Mouse (Mus musculus) c-Kit-positive CD71-positive TER-119-negative erythroid progenitor cells, embryonic 14.5 days (primary cell): ENCODE results near the gene Dmrtb1.

Source experiments
- DNase-seq: peaks from one replicate; pipeline ENCODE4 v3.0.0-alpha.2; 2013; ENCODE audit warnings: low read depth

The Dmrtb1 gene

GRCm38 (mm10) chr4:107684130-107684529 is at the start of gene Dmrtb1:
Gene Dmrtb1 (minus strand): TSS chr4:107684230.
- no peak for DNase-seq

- DNase-seq, result no peak
Observed at GRCm38 (mm10) chr4:107733603-107734002, 49.6 kb upstream of the Dmrtb1 start.

DNA sequence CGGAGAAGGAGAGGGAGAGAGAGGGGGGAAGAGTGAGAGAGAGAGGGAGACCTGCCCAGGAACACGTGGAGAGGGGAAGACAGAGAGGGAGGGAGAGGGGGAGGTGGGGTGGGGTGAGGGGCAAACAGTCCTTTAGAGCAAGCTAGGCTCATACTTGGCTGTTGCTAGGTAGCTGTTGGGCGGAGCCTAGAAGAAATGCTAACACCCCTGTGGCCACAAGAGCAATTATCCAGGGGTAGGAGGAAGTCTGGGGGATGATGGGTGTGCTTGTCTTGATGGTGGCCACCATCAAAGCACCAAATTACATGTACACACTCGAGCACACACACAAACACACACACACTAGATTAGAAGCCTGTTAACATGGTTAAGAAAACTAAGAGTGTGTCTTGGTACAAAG is 48.6 kb upstream of the Dmrtb1 start:
- no peak for DNase-seq

GRCm38 (mm10) chr4:107732182-107732581 is 48.2 kb upstream of the Dmrtb1 start:
- no peak for DNase-seq

DNA sequence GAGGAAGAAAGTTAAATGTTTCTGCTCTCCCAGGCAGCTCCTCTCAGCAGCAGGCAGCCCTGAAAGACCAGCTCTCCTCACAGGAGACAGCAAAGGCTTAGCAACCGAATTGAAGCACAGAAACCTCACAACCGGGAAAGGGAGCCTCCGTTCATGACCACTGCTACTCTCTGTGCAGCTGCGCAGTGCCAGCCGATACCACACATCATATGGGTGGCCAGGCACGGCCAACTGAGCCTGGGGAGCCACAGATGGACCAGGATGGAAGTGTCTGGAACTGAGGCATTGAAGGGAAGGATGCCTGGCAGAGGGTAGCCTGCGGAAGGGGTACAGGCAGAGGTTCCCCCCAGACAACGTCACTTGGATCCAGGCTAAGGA is 47.0 kb upstream of the Dmrtb1 start:
- DNase-seq, result no peak

- no peak for DNase-seq
Observed at GRCm38 (mm10) chr4:107730391-107731087, 46.5 kb upstream of the Dmrtb1 start.

DNA sequence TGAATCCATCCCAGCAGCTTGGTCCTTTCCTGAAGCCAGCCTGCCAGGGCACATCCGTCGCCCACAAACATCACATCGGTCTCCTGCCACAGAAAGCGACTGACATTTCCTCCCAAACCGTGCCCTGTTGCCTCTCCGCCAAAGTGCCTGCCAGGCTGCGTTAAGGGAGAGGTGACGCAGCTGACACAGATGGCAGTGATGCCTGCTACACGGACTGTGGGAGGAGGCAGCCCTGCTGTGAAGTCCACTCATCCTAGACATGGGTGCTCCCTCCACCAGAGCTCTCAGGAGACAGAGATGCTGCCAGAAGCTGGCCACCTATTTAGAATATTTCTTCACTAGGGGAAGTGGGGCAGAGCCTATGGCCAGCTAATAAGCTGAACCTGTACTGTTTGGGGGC is 41.4 kb upstream of the Dmrtb1 start:
- DNase-seq, result no peak

DNA sequence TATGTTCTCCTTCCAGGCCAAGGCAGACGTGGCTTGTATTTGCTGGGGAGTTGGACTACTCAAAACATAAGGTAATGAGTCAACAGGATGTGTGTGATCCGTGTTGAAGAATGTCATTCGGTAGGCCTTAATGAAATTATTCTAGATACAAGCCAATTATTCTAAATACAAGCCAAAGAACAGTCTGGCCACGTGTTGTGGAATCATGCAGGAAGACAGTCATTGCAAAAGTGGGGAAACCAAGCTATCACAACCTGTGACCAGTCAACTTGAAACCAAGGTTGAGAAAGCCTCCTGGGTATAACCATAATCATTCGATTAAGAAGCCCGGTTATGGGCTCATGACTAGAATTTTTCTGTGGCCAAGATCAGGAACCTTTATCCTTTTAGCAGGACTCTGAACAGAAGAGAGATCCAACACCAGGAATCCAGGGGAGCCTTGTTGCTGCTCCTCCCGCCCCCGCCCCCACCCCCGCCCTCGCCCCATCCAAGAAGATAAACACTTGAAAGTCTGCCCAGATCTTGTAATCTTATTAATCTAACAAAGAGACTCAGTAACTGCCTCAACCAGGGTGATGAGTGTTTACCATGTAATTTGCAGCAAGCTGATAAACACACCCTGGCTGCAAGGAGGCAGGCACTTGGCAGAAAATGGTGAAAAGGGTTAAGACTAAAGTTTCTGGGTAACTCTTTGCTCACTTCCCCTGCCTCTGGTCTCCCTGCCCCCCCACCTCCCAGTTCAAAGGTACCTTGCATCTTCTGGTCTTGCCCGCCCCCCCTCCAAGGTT is 36.2 kb upstream of the Dmrtb1 start:
- peak; percentile 32 for DNase-seq

GRCm38 (mm10) chr4:107719161-107719560 is 35.1 kb upstream of the Dmrtb1 start:
- DNase-seq, result no peak

DNA sequence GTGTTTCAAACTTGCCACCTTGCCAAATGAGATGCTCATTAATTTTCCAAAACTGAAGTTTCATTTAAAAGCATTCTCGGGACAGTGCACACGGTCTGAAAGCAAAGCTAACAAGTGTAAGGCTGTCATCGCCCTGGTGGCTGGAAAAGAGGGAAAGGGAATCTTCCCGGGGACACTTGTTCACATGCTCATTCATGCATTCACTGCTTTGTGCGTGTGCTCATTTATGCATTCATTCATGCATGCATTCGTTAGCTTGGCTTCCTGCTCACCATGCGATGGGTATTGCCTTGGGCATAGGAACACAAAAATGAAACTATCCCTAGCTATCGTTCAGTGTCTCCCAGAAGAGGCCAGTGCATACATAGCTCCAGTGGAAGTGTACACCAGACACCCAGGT is 34.7 kb upstream of the Dmrtb1 start:
- no peak for DNase-seq

DNA sequence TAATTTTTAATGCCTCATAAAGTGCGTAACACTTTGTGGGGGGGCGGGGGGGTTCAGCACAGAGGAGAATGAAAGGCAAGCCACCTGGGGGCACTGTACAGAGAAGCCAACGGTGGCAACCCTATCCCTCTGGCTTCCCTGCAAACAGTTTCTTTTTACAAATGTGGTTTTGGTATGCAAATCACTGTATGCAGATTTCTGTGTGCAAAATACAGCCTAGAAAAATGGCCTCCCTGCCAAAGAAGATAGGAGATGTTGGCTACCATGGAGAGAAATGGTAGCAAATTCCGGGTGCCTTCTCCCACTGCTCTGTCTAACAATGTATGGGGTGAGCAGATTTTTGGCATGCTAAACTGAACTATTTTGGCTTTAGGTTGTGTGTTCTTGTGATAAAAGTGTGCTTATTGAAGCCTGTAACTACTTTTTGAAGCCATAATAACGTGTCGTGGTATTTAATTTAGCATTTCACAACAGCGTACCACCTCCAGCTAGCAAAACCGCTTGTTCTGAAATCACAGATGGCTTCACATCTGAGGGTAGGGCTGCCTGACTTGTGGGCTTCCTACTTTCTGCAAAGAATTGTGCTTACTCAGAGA is 33.8 kb upstream of the Dmrtb1 start:
- DNase-seq, result no peak

DNA sequence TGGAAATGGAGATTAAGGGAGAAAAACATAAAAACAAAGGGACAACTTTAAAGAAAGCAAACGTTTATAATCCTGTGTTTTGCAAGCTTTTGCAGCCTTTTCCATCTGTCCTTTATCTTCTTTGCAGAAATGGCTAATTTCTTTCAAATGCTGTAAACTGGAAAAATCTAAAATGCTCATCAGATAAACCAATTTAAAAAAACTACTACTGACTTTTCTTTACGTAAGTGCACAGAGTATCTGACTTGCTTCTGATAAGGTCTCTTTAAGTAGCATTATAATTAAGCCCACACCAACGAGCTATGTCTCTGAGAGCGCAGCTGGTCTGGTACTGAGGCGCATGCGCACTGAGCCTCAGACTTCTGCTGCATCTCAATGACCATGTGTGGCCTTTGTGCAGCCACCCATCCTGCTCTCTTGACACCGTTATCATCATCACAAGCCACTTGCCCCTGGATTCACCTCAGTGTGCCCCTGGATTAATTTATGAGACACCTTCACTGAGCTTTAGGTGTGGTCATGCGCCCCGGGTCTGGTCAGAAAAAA is 32.8 kb upstream of the Dmrtb1 start:
- DNase-seq, result no peak

GRCm38 (mm10) chr4:107706884-107707283 is 22.9 kb upstream of the Dmrtb1 start:
- DNase-seq, result no peak

DNA sequence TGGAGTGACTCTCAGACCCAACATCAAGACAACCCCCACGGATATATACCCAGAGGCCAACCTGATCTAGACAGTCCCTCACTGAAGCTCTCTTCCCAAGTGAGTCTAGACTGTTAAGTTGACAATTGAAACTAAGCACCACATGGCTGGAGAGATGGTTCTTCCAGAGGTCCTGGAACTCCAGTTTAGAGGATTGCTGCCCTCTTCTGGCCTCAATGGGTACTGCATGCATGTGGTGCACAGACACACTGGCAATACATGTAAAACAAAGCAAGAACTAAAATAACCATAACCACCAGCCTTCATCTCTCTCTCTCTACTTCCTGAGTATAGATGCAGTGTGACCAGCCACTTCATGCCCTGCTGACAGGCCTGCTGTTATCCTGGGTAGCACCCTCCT is 20.2 kb upstream of the Dmrtb1 start:
- DNase-seq, result peak; percentile 29

- no peak for DNase-seq
Observed at GRCm38 (mm10) chr4:107701679-107702078, 17.6 kb upstream of the Dmrtb1 start.

DNA sequence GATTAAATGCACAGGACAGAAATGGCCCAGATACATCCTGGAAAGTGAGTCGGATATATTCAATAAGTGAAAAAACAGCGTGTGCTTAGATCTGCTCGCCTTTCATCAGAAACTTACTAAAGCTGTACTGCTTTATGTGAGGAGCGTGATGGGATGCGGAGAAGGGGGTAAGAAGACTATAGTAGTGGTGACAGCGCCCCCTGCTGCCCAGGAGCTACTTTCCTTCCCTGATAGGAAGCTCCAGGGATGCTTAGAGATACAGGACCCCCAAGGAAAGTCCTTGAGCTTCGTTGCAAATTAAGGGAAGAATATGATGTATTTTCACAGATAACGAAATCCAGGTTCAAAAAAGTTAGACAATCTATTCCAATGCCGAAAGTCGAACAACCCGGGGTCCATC is 17.1 kb upstream of the Dmrtb1 start:
- DNase-seq, result no peak

- no peak for DNase-seq
Observed at GRCm38 (mm10) chr4:107699271-107699670, 15.2 kb upstream of the Dmrtb1 start.

DNA sequence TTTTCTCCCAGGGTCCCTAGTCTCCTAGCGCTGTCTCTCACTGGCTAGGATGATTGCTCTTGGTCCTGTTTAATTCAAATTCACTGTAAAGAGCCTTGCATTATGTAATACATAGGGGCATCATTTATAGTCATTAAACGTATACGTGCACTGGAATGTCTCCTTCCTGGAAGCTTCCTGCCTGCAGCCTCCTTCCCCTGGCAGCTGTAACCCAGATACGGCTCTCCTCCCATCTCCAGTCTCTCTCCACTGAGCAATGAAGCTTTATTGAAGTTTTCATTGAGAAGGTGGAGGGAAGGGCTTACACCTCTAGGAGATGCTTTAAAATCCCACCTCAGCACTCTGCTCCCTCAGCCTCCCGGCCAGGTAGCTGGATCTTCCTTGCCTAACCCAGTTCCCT is 9.8 kb upstream of the Dmrtb1 start:
- no peak for DNase-seq

GRCm38 (mm10) chr4:107688213-107688612 is 4.2 kb upstream of the Dmrtb1 start:
- no peak for DNase-seq

DNA sequence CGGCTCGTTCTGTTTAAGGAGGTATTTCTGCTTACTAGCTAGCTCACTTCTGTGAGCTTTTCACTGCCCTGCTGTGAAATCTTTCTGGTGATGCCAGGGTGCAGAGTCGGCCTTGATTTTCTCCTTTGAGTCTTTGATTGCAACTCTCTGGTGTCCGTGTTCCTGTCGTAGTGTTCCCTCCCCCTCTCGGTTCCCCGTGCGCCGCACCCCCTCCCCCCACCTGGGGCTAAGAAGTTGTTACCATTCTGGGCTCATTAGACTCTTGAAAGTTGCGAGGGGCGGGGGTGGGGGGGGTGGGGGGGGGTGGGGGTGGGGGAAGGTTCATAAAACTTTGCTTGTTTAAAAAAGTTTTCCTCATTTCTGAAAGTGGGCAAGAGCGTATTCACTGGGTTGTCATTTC is 3.1 kb upstream of the Dmrtb1 start:
- no peak for DNase-seq

GRCm38 (mm10) chr4:107683006-107683756 is 849 bp downstream of the Dmrtb1 start:
- DNase-seq, result no peak
